ENCODE assay signal across 22 mouse cellular contexts in the genomic region with DNA sequence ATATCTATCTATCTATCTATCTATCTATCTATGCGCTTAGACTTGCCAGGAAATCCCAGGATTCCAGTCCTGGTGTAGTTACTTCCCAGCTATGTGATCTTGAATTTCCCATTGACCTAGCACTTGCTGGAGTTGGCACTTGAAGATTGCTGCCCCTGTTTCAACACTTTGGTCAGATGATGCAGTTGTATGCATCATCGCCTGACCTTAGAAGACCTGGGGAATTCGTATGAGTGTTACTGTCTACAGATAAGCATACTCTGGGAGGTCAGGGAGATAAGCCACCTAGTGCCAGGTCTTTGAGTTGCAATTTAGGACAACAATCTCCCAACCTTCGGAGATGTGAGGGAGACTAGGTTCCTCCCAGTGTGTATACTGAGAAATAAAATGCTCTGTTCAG. TPM values are rescaled to one million over a fixed set of nuclear protein-coding genes. Genes with fewer than 3 reads are reported as not detected.
DNase-seq lines count a peak whose midpoint lies in the region; TF ChIP-seq lines count a peak whose summit lies in the region.
"Had no signal": no experiment of that assay in that cellular context is flagged by ENCODE, and none has a peak within 500 bp of the region (broad histone marks: within the 10 kb centered on the region; RNA-seq: fewer than 3 reads in every experiment).

No protein-coding gene starts in this region.

- no peak overlapping the region for H3K4me3 ChIP-seq in layer of hippocampus, adult 2 months
- H3K4me3 ChIP-seq: embryonic facial prominence, embryonic 15.5 days; hindbrain, embryonic 12.5 days; kidney, embryonic 15.5 days; midbrain, embryonic 13.5 days; stomach, embryonic 15.5 days had no signal

- no peak overlapping the region for H3K27ac ChIP-seq in layer of hippocampus, adult 2 months
- H3K27ac ChIP-seq: embryonic facial prominence, embryonic 15.5 days; hindbrain, embryonic 12.5 days; kidney, embryonic 15.5 days; midbrain, embryonic 13.5 days; stomach, embryonic 15.5 days had no signal

- intact Hi-C loops in heart, postnatal 36 days (cut with DNase I), result no loop called here

- peak; percentile 34 for TF ChIP-seq CTCF in layer of hippocampus, adult 2 months (conservative IDR thresholded peaks at IDR 0.05)

- DNase-seq in heart, adult 18-20 months, result peak; percentile 26 to 30
- no peak for DNase-seq in heart, postnatal 36 days
- no peak for DNase-seq in layer of hippocampus, adult 2 months (ENCODE audit: low spot score in 2 of 2)
- DNase-seq in layer of hippocampus, adult 9-10 months (ENCODE audit: low spot score), result no peak
- DNase-seq in 416B (ENCODE audit: low read depth) (peak; percentile 25), ES-CJ7 (ENCODE audit: low read depth, low spot score) (peak; percentile 23)
- DNase-seq in yolk sac, embryonic 10.5 days (ENCODE audit: low spot score), result no peak
- DNase-seq in retina, embryonic 14.5 days (ENCODE audit: low spot score), result no peak
- DNase-seq: cerebellum, adult 11 months; cerebellum, postnatal 25 days; left cerebral cortex, postnatal 4 days; liver; lung, adult 18-20 months; spleen, adult 18-20 months; thymus, adult 2 months had no signal

RNA-seq across cellular contexts. Expression of gene Rcan2, which starts 5.7 kb away (rescaled TPM):
- total RNA-seq in heart, adult 18-20 months (2021), result 100 to 1,000 TPM; 369 to 400 TPM
- total RNA-seq in heart, postnatal 36 days (2021), result 100 to 1,000 TPM; 355 to 411 TPM
- total RNA-seq in layer of hippocampus, adult 2 months (2021), result 10 to 100 TPM; 73.2 to 74.3 TPM
- total RNA-seq: granulocyte monocyte progenitor cell, adult 5-6 weeks; MEL had no signal

Comparison
In these comparisons a context has a peak if more than half of its experiments do, and no peak if none do; other contexts are left out.
1. DNase-seq: peak in heart, adult 18-20 months (2 of 2), 416B (single experiment) and ES-CJ7 (single experiment); none in heart, postnatal 36 days (0 of 2), layer of hippocampus, adult 2 months (0 of 2), layer of hippocampus, adult 9-10 months (single experiment), yolk sac, embryonic 10.5 days (single experiment) and retina, embryonic 14.5 days (single experiment).
2. RNA of gene Rcan2, which starts 5.7 kb away (total RNA-seq): 355 to 411 TPM in heart, postnatal 36 days and 369 to 400 TPM in heart, adult 18-20 months; 73.2 to 74.3 TPM in layer of hippocampus, adult 2 months; every median in the first group is over 4 times any median in the second.